Mouse (Mus musculus) brain, embryonic 18.5 days (tissue): ENCODE measurements around the gene Lcn11.
"Not testable (repeated sequence)": the region's sequence is repeated elsewhere in the genome, so short reads cannot be mapped to it uniquely, and the experiment has no call there.

ENCODE experiments used
- DNase-seq: peaks from one replicate; pipeline ENCODE4 v3.0.0-alpha.2; 2012; ENCODE audit warnings: low read depth, low spot score

Gene Lcn11

DNA sequence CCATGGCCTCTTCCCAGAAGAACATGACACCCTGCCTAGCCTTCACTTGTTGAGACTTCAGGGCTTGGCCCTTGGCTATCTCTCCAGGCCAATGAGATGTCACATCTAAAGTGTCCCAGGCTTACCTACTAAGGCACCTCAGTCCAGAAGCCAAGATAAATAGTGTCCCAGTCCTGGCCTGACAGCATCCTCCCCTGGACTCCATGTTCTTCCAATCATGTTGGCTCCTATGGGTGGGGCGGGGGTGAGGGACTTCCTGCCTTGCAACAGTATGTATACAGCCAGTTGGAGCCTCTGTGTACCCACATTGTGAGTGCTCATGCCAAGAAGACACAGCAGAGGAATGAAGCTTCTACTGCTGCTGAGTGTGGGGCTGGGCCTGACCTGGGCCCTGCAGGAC lies at the start of gene Lcn11:
TSS of gene Lcn11 (plus strand) at position 301 of the 400 bp plus-strand sequence.
- no peak for DNase-seq

DNA sequence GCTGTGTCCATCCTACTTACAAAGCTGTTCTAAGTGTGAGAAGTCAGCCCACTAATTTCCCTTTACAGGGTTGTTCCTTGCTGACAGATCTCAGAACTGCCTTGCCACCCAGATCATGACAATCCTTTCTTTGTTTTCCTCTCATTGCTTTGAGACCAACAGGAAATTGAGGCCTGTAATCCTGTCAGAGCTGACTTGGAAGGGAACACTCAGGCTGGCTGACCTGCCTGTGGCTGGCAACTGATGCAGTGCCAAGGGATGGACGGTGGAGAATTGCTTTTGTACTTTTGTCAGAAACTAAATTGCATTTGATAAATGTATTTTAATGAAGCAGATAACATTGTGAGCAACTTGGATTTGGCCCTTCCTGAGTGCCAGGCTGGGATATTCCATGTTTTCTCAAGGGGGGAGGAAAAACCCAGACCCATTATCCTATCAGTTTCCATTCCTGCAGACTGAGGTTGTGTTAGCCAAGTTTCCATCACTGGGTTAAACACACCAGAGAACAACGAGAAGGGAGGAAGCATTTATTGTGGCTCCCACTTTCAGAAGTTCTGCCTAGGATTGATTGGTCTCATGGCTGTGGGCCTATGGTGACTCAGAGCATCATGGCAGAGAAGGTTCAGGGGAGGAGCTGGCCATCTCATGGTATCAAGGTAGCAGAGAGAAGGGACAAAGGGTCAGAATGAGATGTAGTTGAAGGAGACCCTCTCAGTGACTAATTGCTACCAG lies 43.5 kb upstream of the Lcn11 start:
- DNase-seq = no peak

DNA sequence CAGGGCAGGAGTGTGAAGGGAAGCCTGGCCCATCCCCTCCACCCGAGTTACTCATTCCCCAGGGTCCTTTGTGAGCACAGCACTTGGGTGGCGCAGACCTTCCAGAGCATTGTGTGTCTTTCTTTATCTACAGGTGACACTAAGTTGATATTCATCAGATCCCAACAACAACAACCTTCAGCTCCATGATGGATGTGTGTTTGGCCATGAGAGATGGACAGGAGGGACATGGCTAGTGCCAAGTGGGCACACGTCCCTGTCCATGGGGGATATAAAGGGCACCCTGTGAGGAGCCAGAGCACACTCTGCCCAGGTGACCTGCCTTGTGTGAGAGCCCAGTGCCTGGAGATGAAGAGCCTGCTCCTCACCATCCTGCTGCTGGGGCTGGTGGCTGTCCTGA lies 40.1 kb upstream of the Lcn11 start, which contains the start of gene Obp2b:
TSS of gene Obp2b (plus strand) at position 301 of the 400 bp plus-strand sequence.
- not testable (repeated sequence) for DNase-seq

DNA sequence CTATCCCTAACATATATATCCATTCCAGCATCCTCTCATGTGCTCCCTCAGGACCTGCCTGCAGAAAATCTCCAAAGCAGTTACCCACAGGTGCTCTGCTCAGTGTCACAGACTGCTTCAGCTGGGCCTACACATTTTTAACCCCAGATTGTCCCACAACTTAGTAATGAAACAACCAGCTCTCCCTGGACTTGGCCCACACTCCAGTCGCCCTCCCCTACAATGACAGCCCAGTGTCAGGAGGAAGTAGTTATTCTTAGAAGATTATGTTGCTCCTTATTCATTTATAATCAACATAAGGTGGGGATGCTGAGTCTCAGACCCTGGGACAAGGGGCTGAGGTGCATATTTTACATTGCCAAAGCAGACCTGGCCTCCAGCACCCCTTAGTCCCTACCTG lies 35.1 kb upstream of the Lcn11 start:
- DNase-seq = no peak

DNA sequence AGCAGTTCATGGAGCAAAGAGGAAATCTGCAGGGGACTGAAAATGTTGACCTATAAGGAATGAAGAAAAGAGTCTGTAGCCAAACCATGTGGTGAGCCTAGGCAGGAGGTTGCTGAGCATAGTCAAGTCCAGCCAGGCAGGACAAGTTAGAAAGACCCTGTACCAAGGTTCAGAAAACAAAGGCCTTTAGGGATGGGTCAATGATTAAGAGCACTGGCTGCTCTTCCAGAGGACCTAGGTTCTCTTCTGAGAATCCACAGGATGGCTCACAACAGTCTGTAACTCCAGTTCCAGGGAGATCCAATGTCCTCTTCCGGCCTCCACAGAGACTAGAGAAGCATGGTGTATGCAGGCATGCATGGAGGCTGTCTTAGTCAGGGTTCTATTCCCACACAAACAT lies 22.6 kb upstream of the Lcn11 start:
- DNase-seq = no peak

DNA sequence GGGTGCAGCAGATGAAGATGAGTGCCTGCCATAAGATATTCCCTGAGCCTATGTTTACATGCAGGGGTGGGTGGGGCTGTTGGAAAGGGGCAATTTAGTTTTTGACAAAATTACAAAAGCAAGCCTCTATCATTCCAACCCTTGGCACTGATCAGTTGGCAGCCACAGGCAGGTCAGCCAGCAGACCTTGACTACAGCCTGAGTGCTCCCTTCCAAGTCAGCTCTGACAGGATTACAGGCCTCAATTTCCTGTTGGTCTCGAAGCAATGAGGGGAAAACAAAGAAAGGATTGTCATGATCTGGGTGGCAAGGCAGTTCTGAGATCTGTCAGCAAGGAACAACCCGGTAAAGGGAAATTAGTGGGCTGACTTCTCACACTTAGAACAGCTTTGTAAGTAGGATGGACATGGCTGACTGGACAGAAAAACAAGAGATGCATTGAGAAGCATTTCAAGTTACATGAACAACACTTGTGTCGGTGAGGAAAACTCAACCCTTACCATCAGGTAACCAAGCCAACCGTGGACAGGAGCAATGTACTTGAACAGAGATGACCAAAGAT lies 18.7 kb upstream of the Lcn11 start:
- DNase-seq = no peak

DNA sequence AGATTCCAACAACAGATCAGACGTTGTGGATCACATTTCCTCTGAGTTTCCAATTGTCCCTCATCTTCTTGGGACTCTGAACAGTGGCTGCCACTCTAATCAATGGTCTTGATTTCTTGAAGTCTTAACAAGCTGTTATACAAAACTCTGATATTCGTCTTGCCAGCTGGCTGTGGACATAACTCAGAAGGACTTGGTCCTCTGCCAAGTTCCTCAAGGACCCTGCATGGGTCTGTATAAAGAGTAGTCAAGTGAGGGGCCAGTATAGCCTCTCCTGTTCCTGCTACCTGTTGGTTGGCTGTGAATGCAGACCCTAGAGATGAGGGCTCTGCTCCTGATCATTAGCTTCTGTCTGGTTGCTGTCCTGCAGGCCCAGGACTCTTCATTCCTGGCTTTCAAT lies 11.5 kb upstream of the Lcn11 start, which contains the start of gene Lcn3:
TSS of gene Lcn3 (plus strand) at position 301 of the 400 bp plus-strand sequence.
- DNase-seq = no peak

- no peak for DNase-seq
Measured at GRCm38 (mm10) chr2:25767764-25768163, 9.1 kb upstream of the Lcn11 start.

GRCm38 (mm10) chr2:25773507-25773906 lies 3.3 kb upstream of the Lcn11 start:
- DNase-seq = no peak

- DNase-seq = no peak
Measured at GRCm38 (mm10) chr2:25774640-25775039, 2.2 kb upstream of the Lcn11 start.

DNA sequence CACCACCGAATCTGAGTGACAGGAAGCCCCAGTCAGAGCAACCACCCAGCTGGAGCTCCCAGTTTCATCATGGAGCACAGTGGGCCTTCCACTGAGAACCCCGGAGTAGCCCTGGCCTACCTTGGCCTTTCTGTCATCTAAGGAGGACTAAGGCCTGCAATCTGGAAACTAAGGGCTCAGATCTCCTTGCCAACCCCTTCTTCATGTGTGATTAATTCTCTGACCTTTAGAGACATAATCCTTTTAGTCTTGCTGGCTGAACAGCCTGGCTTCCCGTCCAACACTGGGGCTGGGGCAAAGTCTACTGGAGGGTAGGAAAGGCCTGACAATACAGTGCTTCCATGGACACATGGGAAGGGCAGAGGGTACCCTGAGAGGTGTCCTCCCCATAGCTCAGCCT lies 826 bp upstream of the Lcn11 start:
- no peak for DNase-seq

DNA sequence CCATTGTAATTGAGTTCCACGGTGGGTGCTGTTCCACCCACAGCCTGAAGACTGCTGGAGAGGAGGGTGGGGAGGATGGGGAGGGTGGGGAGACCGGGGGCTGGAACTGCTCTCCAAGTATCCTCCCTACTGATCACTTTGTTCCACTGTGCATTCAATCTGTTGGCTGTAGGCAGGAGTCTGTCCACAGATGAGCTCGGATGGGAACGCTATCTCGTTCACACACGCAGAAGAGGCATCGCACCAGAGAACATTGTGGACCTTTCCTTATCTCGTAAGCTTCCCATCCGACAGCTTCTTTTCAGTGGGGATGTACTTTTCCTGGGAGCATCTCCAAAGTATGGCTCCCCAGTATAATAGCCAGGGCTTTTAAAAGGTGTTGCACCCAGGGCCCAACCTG lies 2.3 kb downstream of the Lcn11 start:
- no peak for DNase-seq

DNA sequence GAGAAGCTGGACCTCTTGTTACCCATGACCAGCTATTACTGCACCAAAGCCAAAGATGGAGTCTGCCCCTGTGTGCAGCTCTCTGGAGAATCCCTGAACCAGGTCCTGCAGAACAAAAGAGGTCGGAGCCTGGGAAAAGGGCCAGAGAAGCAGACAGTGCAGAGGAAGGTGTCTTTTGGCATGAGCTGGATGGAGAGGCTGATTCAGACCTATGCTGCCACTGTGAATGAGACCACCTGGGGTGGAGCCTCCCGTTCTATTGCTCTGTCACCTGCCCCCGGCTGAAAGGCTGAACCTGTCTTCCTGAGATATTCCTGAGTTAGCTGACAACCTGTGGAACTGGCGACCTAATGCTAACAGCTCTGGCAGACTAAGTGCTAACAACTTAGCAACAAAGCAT lies 4.1 kb downstream of the Lcn11 start:
- no peak for DNase-seq

DNA sequence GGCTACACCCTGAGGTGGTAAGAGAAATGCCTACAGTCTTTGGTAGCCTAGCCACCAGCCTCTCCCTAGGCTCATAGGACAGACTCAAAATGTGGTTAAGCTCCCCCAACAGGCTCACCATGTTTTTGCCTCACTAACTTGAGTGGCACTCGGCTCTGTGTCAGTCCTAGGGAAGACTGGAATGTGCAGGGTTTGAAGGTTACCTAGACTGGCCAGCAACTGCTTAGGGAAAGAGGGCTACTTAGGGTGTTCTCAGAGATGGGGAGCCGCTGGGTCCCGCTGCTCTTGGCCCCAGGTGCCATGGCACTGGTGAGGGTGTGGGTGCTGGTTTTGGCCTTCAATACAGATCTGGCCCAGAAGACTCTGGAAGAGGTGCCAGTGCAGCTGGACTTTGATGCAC lies 5.1 kb downstream of the Lcn11 start, which contains the start of gene Gm13539:
TSS of gene Gm13539 (plus strand) at position 301 of the 400 bp plus-strand sequence.
- no peak for DNase-seq

DNA sequence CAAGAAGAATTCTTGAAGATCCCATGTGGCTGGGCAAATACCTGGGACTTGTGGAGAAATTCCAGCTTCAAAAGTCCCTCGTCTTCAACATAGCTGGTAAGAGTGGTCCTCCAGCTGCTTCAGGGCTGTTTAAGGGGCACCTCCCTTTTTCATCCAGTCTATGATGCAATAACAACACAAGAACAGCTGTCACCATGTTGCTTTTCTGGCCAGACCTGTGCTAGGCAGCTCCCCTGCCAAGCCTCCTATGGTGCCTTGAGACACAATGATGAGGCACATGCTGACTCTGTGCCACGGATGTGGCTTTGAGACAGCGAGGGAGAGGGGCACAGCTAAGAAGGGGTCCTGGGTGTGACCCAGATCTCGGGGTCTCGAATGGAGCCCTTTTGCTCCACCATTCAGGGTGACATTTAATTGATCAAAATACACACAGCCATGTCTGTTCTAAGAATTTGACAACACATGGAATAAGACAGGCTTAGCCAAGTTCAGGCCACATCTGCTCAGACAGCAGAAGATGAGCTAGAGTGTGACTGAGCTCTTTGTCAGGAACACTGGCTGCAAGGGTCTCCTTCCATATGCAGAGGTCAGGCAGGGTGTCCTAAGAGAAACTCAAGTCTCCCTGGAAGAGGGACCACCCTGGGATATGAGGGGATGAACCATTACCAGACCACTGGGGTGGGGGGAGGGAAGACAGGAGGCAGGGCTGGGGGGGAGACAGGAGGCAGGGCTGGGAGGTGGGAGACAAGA lies 8.9 kb downstream of the Lcn11 start:
- DNase-seq = no peak

DNA sequence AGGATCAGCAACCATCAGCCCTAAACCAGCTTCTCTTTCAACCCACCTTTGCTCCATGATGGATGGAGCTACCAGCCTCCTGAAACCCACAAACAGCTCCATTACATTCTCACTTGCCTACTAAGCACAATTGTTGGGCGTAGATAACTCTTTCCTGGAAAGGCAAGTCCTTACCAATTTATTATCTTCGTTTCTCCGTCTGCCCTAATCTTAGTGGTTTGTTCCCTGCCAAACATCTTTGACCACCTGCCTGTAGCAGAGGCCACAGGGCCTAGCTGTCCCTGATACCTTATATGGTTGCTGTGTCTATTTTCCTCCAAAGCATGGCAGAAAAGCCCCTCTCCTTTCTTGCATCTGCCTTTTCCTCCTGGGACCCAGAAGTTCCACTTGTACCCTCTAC lies 12.3 kb downstream of the Lcn11 start:
- DNase-seq = no peak

GRCm38 (mm10) chr2:25797635-25798034 lies 20.8 kb downstream of the Lcn11 start:
- DNase-seq = no peak

- no peak for DNase-seq
Measured at GRCm38 (mm10) chr2:25798065-25798464, 21.2 kb downstream of the Lcn11 start.

DNA sequence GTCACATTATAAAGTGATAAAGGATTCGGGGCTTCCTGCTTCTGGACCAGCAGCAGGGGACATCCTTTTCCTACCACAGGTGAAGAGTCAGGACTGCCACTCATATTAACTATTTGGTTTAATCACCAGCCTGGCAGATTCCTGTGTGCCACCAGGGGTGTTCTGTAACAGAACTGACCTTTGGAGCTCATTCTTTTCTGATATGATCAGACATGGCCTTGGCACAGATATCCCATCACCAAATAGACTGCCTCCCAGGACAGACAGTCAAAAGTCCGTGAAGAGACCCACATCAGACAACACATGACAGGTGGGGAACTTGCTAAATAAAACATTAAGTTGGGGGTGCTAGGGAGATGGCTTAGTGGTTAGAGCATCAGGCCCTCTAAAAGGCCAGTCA lies 34.9 kb downstream of the Lcn11 start:
- no peak for DNase-seq

- DNase-seq = no peak
Measured at GRCm38 (mm10) chr2:25813364-25813763, 36.5 kb downstream of the Lcn11 start.

DNA sequence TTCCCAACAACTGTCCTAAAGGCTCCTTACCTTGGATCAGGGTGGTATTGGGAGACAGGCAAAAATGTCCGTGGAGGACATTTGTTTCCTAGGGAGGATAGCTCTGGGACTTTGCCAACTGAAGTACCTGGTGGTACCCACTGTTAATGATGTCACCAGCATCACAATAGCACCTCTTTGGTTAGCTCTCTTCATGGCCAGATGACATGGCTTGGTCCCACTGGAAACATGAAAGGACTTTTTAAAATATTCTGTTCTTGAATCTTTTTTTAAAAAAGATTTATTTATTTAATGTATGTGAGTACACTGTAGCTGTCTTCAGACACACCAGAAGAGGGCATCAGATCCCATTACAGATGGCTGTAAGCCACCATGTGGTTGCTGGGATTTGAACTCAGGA lies 38.9 kb downstream of the Lcn11 start, which contains the start of gene Glt6d1:
TSS of gene Glt6d1 (minus strand) at position 101 of the 400 bp plus-strand sequence.
- not testable (repeated sequence) for DNase-seq

DNA sequence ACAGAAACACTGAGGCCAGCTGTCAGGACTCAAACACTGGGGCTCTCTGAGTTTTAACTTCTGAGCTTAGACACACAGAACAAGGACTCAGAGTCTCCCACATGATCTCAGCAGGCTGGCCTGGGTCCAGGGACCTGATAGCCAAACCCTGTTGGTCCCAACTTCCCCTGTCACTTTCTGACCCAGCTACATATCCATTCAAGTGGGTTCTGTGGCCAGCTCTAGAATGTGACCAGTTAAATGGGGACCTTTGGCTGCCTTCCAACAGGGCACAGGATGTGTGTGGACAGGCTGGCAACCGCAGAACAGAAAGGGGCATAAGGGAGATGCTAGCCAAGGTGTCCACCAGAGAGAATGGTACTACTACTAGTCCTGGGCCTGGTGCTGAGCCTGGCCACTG lies 46.0 kb downstream of the Lcn11 start, which contains the start of gene Lcn9:
TSS of gene Lcn9 (plus strand) at position 348 of the 400 bp plus-strand sequence.
- no peak for DNase-seq
